Mouse (Mus musculus): ENCODE results near the gene C530008M17Rik. TPM values are rescaled to one million over a fixed set of nuclear protein-coding genes. Genes with fewer than 3 reads are reported as not detected.
A peak's percentile ranks its signal among the peaks of the same experiment; 100 is the strongest.

The C530008M17Rik gene
- total and polyA plus RNA-seq, 2 experiments from 2014 or later = 59.3 to 68.7 TPM

DNA sequence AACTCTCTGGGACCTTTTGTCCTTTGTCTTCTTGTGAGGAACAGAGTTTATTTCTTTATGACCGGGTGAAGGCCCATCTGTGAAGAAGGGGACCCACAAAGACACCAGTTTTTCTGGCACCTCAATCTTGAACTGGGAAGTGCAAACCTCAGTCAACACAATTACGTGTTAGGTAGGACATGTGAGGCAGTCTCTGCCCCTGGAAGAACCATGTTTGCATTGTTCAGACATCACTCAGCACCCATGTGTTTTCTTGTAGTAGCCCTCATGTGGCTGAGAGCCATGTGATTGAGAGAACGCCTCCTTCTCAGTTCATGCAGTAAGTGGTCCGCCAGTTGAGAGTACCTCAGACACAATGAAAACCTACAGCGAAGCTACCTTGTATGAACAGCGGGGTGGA lies 136.4 kb downstream of the C530008M17Rik start:
- no peak overlapping the region for H3K4me3 ChIP-seq (ENCODE audit: low read depth, low read length)
- no peak for DNase-seq (ENCODE audit: low spot score)
- no peaks in the 10 kb centered on the region for H3K4me1 ChIP-seq (ENCODE audit: insufficient read depth, low read length)
- WGBS = 98% methylated on average over 6 of the region's 6 CpGs
- no peaks in the 10 kb centered on the region for H3K27me3 ChIP-seq (ENCODE audit: insufficient read depth, low read length)
- H3K9me3 ChIP-seq (ENCODE audit: low read length) = no peaks in the 10 kb centered on the region
- H3K4me2 ChIP-seq (ENCODE audit: low read depth, low read length, poor library complexity, severe bottlenecking) = no peak overlapping the region
- H3K27ac ChIP-seq (ENCODE audit: low read depth, low read length) = no peak overlapping the region
- H3K9ac ChIP-seq (replicated peaks; ENCODE audit: low read length, poor library complexity, severe bottlenecking) = no peak overlapping the region
- no peak for TF ChIP-seq CTCF (IDR thresholded peaks at IDR 0.05)
- no peaks in the 10 kb centered on the region for H3K36me3 ChIP-seq (ENCODE audit: insufficient read depth, low read length)
- no peak for ATAC-seq (ENCODE audit: low FRiP score)

DNA sequence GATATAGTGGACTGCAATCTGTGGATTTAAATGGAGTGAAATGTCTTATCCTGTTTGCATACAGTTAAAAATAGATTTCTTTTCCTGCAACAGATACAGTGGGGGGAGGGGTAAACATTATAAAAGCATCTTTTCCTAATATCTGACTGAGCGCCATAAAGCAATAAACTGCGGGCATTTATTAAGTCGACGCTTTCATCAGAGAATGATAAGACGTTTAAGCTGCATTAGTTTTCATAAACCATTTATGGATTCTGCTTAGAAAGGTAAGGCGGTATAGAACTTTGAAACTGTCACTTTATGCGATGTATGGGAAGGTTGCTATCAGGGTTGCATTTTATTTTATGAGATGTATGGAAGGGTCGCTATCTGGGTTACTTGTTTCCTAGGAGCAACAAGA lies 141.7 kb downstream of the C530008M17Rik start:
- no peak overlapping the region for H3K9ac ChIP-seq (replicated peaks; ENCODE audit: low read length, poor library complexity, severe bottlenecking)
- no peak for TF ChIP-seq CTCF (IDR thresholded peaks at IDR 0.05)
- no peak overlapping the region for H3K4me2 ChIP-seq (ENCODE audit: low read depth, low read length, poor library complexity, severe bottlenecking)
- H3K4me3 ChIP-seq (ENCODE audit: low read depth, low read length) = no peak overlapping the region
- no peak for ATAC-seq (ENCODE audit: low FRiP score)
- WGBS = 84% methylated on average over 8 of the region's 8 CpGs
- no peaks in the 10 kb centered on the region for H3K27me3 ChIP-seq (ENCODE audit: insufficient read depth, low read length)
- no peak for DNase-seq (ENCODE audit: low spot score)
- no peaks in the 10 kb centered on the region for H3K36me3 ChIP-seq (ENCODE audit: insufficient read depth, low read length)
- H3K27ac ChIP-seq (ENCODE audit: low read depth, low read length) = no peak overlapping the region
- no peaks in the 10 kb centered on the region for H3K4me1 ChIP-seq (ENCODE audit: insufficient read depth, low read length)
- H3K9me3 ChIP-seq (ENCODE audit: low read length) = no peaks in the 10 kb centered on the region

DNA sequence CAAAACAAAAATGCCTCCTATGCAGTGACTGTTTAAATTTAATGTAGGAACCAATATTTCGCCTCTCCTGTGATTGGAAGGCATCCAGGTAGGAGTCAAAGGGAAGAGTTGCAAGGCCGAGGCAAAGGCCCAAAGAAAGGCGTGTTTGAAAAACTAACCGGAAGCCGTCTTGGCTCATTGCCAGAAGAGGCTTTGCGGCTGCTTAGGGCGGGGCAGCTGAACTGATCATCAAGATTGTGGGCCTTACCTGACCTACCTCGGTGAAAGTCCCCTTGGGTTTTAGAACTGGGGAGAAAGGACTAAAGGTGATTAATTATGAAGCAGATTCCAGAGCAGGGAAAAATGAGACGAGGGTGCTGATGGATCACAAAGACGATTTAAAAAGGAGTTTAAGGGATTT lies 143.2 kb downstream of the C530008M17Rik start:
- no peak overlapping the region for H3K27ac ChIP-seq (ENCODE audit: low read depth, low read length)
- no peak for ATAC-seq (ENCODE audit: low FRiP score)
- no peak overlapping the region for H3K4me3 ChIP-seq (ENCODE audit: low read depth, low read length)
- no peaks in the 10 kb centered on the region for H3K9me3 ChIP-seq (ENCODE audit: low read length)
- no peaks in the 10 kb centered on the region for H3K36me3 ChIP-seq (ENCODE audit: insufficient read depth, low read length)
- no peak overlapping the region for H3K4me2 ChIP-seq (ENCODE audit: low read depth, low read length, poor library complexity, severe bottlenecking)
- DNase-seq (ENCODE audit: low spot score) = no peak
- no peak overlapping the region for H3K9ac ChIP-seq (replicated peaks; ENCODE audit: low read length, poor library complexity, severe bottlenecking)
- no peak for TF ChIP-seq CTCF (IDR thresholded peaks at IDR 0.05)
- 61% methylated on average over 10 of the region's 10 CpGs for WGBS
- no peaks in the 10 kb centered on the region for H3K27me3 ChIP-seq (ENCODE audit: insufficient read depth, low read length)
- no peaks in the 10 kb centered on the region for H3K4me1 ChIP-seq (ENCODE audit: insufficient read depth, low read length)

DNA sequence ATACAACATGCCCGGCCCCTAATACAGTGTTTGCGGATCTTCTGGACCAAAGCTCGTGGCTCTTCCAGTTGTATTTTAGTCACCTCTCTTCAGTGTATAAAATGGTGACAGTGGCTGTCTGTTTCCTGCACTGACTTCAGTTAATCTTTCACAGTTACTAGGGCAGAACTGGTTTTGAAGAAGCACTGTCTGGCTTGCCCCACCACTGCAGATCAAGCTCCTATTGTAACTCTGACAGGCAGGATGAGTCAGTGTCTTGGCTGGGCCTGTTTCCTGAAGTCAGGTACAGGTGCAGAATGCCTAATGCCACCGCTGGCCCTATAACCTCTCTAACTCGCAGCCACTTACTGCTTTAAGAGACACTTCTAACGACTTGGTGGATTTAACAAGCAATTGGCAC lies 152.7 kb downstream of the C530008M17Rik start:
- TF ChIP-seq CTCF (IDR thresholded peaks at IDR 0.05) = no peak
- Histone ChIP-seq H3K9ac (replicated peaks; ENCODE audit: low read length, poor library complexity, severe bottlenecking) (no peak overlapping the region), H3K27ac (ENCODE audit: low read depth, low read length) (no peak overlapping the region), H3K9me3 (ENCODE audit: low read length) (no peaks in the 10 kb centered on the region), H3K4me2 (ENCODE audit: low read depth, low read length, poor library complexity, severe bottlenecking) (no peak overlapping the region), H3K4me3 (ENCODE audit: low read depth, low read length) (no peak overlapping the region), H3K4me1 (ENCODE audit: insufficient read depth, low read length) (no peaks in the 10 kb centered on the region), H3K27me3 (ENCODE audit: insufficient read depth, low read length) (no peaks in the 10 kb centered on the region), H3K36me3 (ENCODE audit: insufficient read depth, low read length) (no peaks in the 10 kb centered on the region)
- 92% methylated on average over 6 of the region's 6 CpGs for WGBS
- DNase-seq (ENCODE audit: low spot score) = no peak
- no peak for ATAC-seq (ENCODE audit: low FRiP score)

DNA sequence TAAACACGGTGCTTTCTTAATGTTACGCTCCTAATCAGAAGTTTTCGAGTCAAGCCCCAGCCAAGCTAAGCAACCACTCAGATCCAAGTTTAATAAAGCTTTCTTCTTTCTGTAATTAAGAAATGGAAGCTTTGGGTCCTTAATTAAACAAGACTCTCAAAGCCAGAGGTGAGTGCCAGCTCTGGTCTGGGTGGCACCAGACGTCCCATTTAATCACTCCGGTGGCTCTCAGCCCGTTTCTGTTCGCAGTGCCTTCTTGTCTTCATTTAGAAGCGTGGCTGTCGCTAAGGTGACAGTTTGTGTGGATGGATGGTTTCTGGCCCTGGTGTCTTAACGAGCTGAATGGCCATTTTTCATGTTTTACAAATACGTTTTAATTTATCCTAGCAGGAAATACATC lies 158.7 kb downstream of the C530008M17Rik start:
- ATAC-seq (ENCODE audit: low FRiP score) (no peak), DNase-seq (ENCODE audit: low spot score) (peak; percentile 86)
- H3K9me3 ChIP-seq (ENCODE audit: low read length) = no peaks in the 10 kb centered on the region
- H3K27ac ChIP-seq (ENCODE audit: low read depth, low read length) = no peak overlapping the region
- peaks cover 3% of the 10 kb centered on the region; the same call in 1 of the 2 replicates for H3K4me1 ChIP-seq (ENCODE audit: insufficient read depth, low read length)
- TF ChIP-seq CTCF (IDR thresholded peaks at IDR 0.05) = no peak
- H3K36me3 ChIP-seq (ENCODE audit: insufficient read depth, low read length) = no peaks in the 10 kb centered on the region
- WGBS = 54% methylated on average over 11 of the region's 11 CpGs
- H3K27me3 ChIP-seq (ENCODE audit: insufficient read depth, low read length) = no peaks in the 10 kb centered on the region
- H3K4me3 ChIP-seq (ENCODE audit: low read depth, low read length) = no peak overlapping the region
- H3K4me2 ChIP-seq (ENCODE audit: low read depth, low read length, poor library complexity, severe bottlenecking) = no peak overlapping the region
- H3K9ac ChIP-seq (replicated peaks; ENCODE audit: low read length, poor library complexity, severe bottlenecking) = no peak overlapping the region

DNA sequence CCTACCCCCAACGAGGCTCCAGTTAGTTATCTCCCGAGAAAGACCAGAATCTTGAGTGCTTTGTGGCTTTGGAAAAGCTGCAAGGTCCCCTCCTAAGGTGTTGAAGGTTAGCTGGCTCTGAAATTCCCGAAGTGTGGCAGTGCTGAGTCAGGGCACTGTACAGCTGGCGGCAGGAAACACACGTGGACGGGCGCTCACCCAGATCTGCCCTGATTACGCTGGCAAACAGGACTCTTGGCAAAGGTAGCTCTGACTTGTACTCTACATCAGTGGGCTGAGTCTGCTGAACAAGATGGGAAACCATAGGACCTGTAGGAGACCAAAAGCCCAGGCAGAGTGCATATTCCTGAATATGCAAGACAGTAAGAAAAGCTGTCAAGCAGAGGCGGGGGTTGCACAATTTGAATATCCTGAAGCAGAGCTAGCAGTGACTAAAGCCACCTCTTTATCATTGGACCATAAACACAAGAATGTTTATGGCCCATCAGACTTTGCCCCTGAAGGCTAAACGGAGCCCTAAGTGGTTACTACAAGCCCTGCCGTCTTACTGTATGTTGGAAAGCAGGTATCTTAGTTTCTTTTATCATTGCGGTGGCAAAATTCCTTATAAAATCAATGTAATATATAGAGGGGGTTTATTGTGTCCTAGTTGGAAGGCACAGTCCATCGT lies 159.6 kb downstream of the C530008M17Rik start:
- Histone ChIP-seq H3K4me2 (ENCODE audit: low read depth, low read length, poor library complexity, severe bottlenecking) (no peak overlapping the region), H3K4me3 (ENCODE audit: low read depth, low read length) (no peak overlapping the region), H3K4me1 (ENCODE audit: insufficient read depth, low read length) (peaks cover 3% of the 10 kb centered on the region; the same call in 1 of the 2 replicates), H3K27ac (ENCODE audit: low read depth, low read length) (no peak overlapping the region), H3K9ac (replicated peaks; ENCODE audit: low read length, poor library complexity, severe bottlenecking) (no peak overlapping the region), H3K36me3 (ENCODE audit: insufficient read depth, low read length) (no peaks in the 10 kb centered on the region), H3K9me3 (ENCODE audit: low read length) (no peaks in the 10 kb centered on the region), H3K27me3 (ENCODE audit: insufficient read depth, low read length) (no peaks in the 10 kb centered on the region)
- peak; percentile 61 for DNase-seq (ENCODE audit: low spot score)
- ATAC-seq (ENCODE audit: low FRiP score) = no peak
- WGBS = 79% methylated on average over 13 of the region's 13 CpGs
- no peak for TF ChIP-seq CTCF (IDR thresholded peaks at IDR 0.05)
